Mouse (Mus musculus) kidney, adult 18-20 months (tissue): ENCODE data around the gene Sp8.
A peak's percentile ranks its signal among the peaks of the same experiment; 100 is the strongest.

ENCODE experiments used
- DNase-seq: peaks from one replicate; pipeline ENCODE4 v3.0.0; 2021

Gene Sp8

DNA sequence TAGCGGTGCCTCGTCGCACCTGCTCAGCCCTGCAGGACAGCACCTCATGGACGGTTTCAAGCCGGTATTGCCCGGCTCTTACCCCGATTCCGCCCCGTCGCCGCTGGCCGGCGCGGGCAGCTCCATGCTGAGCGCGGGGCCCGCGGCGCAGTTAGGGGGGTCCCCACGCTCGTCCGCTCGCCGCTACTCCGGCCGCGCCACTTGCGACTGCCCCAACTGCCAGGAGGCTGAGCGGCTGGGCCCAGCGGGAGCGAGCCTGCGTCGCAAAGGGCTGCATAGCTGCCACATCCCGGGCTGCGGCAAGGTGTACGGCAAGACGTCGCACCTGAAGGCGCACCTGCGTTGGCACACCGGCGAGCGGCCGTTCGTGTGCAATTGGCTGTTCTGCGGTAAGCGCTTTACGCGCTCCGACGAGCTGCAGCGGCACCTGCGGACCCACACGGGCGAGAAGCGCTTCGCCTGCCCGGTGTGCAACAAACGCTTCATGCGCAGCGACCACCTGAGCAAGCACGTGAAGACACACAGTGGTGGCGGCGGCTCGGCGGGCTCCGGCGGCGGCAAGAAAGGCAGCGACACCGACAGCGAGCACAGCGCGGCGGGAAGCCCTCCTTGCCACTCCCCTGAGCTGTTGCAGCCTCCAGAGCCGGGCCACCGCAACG lies 3.2 kb downstream of the Sp8 start:
- DNase-seq: no peak

DNA sequence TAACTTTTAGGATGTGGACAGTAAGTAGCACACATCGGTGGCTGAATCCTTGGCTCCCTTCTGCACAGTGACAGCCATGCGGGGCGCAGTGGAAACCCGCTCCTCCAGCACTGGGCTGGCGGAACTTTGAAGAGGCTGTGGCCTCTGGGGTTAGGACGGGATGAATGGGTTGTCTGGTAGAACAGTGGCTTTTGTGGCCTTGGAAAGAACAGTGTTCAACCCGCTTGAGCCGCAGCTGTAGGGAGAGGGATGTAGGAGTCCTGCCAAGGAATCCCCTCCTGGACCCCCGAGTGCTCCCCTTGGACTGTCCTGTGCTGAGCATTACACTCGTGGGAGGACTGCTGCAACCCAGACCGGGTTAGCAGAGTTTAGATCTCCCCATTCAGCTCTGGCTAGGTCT lies 3.9 kb downstream of the Sp8 start:
- no peak for DNase-seq

DNA sequence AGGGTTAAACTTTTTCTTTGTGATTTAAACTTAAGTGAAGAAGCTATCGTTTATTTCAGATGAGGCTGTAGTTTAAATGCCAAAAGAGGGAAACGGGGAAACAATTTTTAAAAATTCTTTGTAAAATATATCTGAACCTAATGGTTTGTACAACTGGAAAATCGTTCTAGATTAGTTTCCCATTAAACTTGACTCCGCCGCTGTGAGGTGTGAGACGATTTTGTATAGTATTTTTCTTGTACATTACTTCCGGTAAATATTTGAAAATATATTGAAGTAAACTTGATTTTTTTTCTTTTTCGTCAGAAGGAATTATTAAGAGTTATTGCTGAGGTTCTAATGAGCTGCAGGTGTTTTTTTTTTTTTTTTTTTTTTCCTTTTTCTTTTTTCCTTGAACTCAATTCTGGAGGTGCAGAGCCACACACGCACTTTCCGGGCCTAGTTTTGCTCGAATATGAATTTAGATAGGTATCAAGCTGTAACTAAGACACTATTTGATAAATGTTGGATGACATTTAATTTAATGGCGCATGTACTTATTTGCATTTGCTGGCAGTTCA lies 4.8 kb downstream of the Sp8 start:
- DNase-seq: no peak

DNA sequence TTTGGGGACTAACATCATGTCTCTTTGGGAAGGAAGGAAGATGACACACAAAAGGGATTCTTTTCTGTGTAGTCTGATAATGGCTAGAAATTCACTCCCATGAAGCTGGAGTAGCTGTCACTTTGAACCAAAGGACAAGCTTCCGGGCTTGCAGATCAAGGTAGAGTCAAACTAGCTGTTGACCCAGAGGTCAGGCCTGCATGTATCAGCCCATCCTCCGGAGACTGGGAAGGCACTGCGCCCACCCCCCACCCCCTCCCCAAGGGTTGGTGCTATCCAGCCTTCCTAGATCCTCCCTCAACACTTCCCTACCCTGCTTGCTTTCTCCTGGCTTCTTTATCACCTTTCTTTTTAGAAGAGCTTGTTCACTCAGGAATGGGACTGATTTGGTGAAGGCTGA lies 7.2 kb downstream of the Sp8 start:
- no peak for DNase-seq

DNA sequence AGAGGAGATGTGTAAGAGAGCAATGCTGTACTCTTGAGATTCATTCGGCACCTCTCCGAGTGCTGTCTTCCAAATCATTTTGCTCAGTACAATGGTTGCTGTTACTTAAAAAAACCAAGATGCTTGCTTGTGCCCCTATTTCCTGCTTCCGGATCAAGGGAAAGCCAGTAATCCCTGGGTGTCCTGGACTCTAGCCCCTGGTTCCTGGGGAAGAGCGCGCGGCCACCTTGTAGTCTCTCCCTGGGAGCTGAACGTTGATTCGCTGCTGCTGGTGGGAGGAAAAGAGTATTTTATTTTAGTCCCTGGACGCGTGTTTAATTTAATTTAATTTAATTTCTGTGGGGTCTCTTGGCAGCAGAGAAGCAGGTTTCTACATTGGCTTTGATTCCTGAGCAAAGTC lies 8.3 kb downstream of the Sp8 start:
- no peak for DNase-seq

DNA sequence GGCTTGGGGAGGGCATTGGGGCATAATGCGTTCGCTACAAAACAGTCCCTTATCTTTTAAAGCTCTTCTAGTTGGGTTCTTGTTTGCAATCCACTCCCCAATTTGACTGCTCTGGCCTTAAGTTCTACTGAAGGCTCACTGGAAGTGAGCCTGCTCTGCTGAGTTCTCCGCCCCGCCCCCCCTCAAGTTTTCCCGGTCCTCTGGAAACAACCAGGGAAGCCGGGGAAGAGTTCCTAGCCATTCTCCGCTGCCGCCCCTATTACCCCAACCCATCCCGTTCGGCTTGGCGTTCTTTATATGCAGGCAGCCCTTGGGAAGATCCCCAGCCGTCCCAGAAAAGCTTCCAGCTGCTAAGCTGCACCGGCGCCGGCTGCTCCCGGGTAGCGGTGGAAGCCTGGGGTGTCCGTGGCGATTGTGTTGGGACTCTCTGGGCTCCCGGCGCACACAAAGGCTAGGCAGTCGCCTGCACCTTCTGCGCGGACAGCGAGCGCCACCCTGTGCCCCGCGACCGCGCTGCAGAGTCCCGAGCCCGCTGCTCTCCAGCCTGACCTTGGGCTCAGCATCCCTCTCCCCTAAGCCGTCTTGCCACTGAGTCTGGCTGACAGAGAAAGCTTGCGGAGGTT lies 8.8 kb downstream of the Sp8 start:
- DNase-seq: peak; percentile 67

DNA sequence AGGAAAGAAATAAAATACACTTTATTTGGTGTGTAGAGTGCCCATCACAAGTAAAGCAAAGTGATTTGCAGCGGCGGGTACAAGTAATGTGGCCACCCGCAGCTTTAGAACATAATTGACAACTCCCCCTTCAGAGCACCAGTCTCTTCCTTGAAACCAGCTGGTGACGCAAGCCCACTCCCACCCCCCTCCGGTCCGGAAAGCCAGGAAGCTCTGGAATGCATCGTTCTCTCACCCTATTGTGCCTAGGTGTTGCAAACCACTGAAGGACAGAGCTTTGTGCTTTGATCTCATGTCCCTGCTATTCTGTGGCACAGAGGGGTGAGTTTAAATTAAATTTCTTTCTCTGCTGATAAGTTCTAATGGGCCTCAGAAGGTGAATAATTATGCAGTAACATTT lies 10.0 kb downstream of the Sp8 start:
- DNase-seq: no peak

DNA sequence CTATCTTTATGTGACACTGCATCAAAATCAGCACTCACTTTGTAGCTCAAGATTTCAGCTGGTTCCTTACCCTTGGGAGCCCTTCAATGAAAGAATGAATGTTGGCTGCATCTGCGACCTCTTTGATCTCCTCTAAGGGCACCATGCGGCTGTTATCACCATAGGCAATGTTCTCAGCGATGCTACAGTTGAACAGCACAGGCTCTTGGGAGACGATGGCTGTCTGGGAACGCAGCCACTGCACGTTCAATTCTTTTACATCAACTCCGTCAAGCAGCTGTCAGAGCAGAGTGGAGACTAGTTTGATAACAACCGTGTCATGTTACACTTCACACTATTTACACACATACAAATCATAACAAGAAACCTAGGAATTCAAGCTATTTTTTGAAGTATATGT lies 26.5 kb downstream of the Sp8 start:
- DNase-seq: no peak

DNA sequence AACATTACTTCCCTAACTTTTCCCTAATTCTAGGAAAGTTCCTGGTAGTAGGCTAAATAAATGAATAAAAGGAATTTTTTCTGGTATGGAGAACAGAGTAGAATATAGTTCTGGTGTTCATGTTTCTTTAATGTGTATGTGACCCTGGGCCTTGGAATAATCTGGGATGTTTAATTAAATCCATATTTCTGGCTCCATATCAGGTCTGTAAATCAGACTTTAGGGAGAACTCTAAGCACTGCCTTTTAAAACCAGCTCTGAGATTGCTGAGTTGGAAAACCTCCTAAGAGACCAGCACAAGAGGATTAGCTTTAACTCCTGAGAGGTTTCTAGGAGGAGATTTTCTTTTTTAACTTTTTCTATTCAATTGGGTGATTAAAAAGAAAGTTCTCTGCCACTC lies 36.7 kb downstream of the Sp8 start:
- DNase-seq: no peak

DNA sequence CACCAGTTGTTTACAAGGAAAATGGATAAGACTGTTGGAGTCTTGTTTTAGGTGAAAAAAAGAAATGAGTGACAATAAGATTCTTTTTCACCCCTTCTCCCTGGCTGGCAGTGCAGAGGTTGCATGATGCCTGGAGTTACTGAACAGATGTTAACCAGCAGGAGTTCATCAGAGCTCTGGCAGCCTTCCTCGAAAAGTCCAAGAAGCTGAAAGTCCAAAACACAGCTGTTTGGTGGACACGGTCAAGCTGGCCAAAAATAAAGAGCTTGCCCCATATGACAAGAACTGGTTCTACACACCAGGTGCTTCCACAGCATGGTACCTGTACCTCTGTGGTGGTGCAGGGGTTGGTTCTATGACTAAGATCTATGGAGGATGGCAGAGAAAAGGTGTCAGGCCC lies 41.8 kb downstream of the Sp8 start:
- no peak for DNase-seq
